Mouse (Mus musculus) bone marrow, adult 2 months (tissue): ENCODE measurements around the gene Sdk2.

ENCODE experiments used
- CTCF ChIP-seq: fragments of 200-500 bp; IDR thresholded peaks from 2 replicates; pipeline ENCODE4 v1.5.1; 2011; ENCODE audit warnings: low read length, control low read depth; ENCODE audit not compliant: control insufficient read depth, insufficient read depth
- POLR2A ChIP-seq: fragments of 200-500 bp; IDR thresholded peaks from 2 replicates; pipeline ENCODE4 v1.6.1; 2011; ENCODE audit warnings: low read depth, mild to moderate bottlenecking, control low read depth, low read length, borderline replicate concordance; ENCODE audit not compliant: control insufficient read depth

DNA sequence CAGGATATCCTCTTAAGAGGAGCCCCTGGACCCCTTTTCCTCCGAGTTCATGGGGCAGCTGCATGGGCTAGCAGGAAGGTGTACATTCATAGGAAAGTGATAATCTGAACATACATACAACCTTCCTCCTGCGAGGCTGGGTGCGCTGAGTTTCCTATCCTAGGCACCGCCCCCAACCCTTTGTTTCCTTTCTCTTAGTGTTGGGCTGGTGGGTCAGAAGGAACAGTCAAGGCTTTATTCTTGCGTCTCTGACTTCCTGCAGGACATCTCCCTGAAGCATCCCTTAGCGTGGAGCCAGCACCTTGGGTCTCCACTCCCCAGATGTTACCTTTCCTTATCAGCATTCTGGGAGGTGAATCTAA lies 287.2 kb downstream of the Sdk2 start:
- TF ChIP-seq POLR2A (no peak), CTCF (no peak)
